Mouse (Mus musculus) effector memory CD4-positive, alpha-beta T cell, adult 5 months (primary cell): Measurements from ENCODE around the gene Enpp6. TPM values are rescaled to one million over a fixed set of nuclear protein-coding genes. Genes with fewer than 3 reads are reported as not detected.

Source experiments
- polyA plus RNA-seq: library from polyadenylated mRNA; unstranded; fragments of 100-300 nt; shearing (Covaris generic); gene quantifications from one replicate; pipeline ENCODE4 v1.2.1, GENCODE M21; 2017

Gene Enpp6
- polyA plus RNA-seq: 0.55 TPM

GRCm38 (mm10) chr8:46986386-46987140 lies at the start of gene Enpp6:
Enpp6 (plus strand) TSS chr8:46986887.

Other genes starting within 250 kb of the Enpp6 start
- 114 TPM for gene Irf2, start 247.2 kb upstream of the Enpp6 start, polyA plus RNA-seq